Mouse (Mus musculus) kidney, postnatal 14 days (tissue): ENCODE measurements at regions not wholly inside any gene's neighbourhood (a gene's known extent, or its start where the extent isn't known, plus 50 kb on each side); places are given as distances from the start of the nearest gene placed in this dataset.

Source experiments
- DNase-seq: peaks from one replicate; pipeline ENCODE4 v3.0.0; 2022; ENCODE audit warnings: mixed read lengths

DNA sequence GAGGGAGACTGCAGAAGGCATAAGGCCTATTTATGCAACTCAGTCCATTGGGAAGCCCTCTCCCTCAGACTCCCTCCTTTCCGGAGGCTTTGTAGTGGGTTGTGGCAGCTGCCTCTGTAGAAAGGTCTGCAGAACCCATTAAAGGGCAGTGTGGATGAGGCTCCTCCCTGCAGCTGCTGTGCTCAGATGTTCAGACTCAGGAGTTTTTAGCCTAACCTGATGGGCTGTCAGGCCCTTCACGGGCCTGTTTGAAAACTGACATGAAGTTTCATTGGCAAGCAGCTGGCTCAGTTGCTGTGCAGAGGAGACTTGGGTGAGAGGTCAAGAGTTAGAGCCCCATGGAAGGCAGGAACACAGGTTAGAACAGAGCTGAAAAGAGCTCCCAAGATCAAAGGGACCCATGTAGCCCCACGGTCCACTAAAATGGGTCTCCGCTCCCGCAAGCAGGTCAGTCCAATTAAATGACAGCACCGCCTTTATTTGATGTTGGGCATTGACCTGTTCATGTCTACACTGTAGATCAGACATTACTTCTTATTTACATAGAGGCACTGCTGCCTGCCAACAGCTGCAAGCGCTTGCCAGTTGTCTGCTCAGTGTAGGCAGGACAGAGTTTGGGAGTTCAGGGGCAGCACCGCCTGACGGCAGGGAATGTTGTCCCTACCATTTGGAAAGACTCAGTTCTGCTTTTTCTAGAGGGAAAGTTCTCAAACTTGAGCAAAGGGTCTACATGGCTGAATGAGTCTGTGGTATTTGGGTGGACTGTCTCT lies 53.8 kb upstream of the Usp46 start:
- no peak for DNase-seq

- DNase-seq = peak; percentile 81
Measured at GRCm38 (mm10) chr5:74126015-74126896, 58.0 kb upstream of the Usp46 start.

DNA sequence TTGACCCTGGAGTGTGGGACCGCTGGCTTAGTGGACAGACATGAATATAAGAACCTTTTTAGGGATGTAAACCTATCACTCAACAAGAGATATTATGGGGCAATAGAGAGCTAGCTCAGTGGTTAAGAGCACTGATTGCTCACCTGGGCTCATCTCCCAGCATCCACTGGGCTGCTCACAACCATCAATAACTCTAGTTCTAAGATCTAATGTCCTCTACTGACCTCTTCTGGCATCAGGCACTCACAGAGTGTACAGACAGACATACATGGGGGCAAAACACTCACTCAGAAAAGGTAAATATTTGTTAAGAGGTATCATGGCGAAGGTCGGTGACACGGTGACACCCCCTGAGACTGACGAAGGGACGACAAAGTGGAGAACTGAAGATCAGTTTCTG lies 59.3 kb upstream of the Usp46 start:
- DNase-seq = no peak

GRCm38 (mm10) chr5:74129636-74130035 lies 61.4 kb upstream of the Usp46 start:
- no peak for DNase-seq

DNA sequence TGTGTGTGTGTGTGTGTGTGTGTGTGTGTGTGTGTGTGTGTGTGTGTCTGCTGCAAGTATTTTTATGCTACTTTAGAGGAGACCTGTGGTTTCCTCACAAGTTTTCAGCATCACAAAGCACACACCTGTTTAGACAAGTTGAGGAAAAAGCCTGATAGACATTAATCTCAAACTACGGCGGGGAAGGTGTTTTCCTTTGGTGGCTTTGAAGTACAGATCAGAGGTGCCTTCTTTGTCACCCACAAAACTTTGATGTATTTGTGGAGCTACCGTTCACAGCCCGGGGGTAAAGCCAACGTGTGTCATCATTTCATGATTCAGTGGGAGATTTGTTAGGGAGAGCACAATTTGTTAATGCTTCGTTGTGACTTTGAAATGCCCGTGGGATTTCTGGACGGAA lies 62.4 kb upstream of the Rasl11b start:
- no peak for DNase-seq

DNA sequence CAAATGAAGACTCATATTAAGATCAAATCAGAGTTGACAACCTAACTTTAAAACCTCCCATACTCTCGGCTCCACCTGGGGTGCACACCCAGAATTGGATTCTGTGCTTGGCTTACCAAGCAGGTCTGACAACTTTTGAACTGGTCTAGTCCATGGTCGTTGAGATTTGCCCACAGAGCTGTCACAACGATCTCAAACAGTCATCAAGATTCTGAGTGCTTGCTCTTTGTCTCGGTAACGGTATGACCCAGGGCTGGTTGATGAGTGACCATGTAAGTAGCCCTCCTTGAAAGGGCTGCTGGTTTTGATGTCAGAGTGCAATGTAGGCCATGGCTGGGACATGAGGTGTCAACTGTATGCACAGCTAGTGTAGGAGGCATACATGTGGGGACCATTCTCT lies 58.7 kb upstream of the Rasl11b start:
- DNase-seq = peak; percentile 30

GRCm38 (mm10) chr5:74136868-74137439 lies 58.1 kb upstream of the Rasl11b start:
- peak; percentile 40 for DNase-seq

- no peak for DNase-seq
Measured at GRCm38 (mm10) chr5:74143994-74144393, 51.1 kb upstream of the Rasl11b start.

- no peak for DNase-seq
Measured at GRCm38 (mm10) chr5:74144765-74145164, 50.3 kb upstream of the Rasl11b start.
